Mouse (Mus musculus): ENCODE measurements around the gene Cdc37l1. TPM values are rescaled to one million over a fixed set of nuclear protein-coding genes. Genes with fewer than 3 reads are reported as not detected.
"Not testable (repeated sequence)": the region's sequence is repeated elsewhere in the genome, so short reads cannot be mapped to it uniquely, and the experiment has no call there.

Cdc37l1 gene
- total RNA-seq, 2 experiments from 2014 or later: 42.2 to 43.5 TPM

- not testable (repeated sequence) for DNase-seq (ENCODE audit: low spot score)
Measured at GRCm38 (mm10) chr19:29000321-29000720, 10.2 kb downstream of the Cdc37l1 start.

- no peak for DNase-seq (ENCODE audit: low spot score)
Measured at GRCm38 (mm10) chr19:29008069-29008706, 18.0 kb downstream of the Cdc37l1 start.

DNA sequence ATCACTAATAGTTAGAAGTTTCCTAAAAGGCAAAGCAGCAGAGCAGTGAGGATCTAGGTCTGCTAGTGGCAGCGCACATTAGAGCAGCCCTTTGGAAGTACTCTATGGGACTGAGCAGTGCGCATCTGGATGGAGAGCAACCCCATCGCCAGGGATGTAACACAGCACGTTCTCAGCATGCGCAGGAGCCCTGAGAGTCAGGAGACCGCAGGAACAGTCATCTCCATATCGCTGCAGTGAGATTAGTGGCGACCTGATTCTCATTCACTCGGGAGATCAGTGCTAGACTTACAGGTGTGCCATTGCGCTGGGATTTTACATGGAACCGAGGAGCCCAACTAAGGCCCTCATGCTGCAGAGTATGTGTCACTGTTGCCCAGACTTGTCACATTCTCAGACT, 18.9 kb downstream of the Cdc37l1 start:
- DNase-seq (ENCODE audit: low spot score): no peak

GRCm38 (mm10) chr19:29011355-29011990, 21.3 kb downstream of the Cdc37l1 start:
- no peak for DNase-seq (ENCODE audit: low spot score)

- no peak for DNase-seq (ENCODE audit: low spot score)
Measured at GRCm38 (mm10) chr19:29014466-29015055, 24.4 kb downstream of the Cdc37l1 start.

GRCm38 (mm10) chr19:29015410-29016203, 25.5 kb downstream of the Cdc37l1 start:
- no peak for DNase-seq (ENCODE audit: low spot score)

DNA sequence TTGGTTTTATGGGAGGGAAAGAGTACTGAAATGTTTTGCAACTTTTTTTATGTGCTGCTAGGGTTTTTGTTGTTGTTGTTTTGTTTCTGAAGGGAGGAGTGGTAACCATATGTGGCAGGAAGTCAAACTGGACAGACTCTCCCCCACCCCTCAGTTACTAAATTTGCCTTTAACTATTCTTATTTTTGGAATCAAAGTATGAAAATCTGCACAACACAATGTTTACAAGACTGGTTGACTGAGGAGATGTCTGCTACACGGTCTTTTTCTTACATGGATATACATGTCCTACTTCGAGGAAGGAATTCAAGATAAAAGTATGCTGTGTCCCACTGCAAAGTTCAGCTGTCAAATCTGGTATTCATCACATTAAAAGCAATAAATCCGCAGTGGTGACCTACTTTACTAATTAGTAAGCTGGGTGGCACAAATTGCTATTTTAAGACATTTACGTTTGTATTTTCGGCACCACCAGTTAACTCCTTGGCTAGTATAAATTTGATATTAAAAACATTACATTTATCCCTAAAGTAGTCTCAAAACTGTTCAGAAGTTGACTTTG, 26.1 kb downstream of the Cdc37l1 start:
- DNase-seq (ENCODE audit: low spot score): no peak

DNA sequence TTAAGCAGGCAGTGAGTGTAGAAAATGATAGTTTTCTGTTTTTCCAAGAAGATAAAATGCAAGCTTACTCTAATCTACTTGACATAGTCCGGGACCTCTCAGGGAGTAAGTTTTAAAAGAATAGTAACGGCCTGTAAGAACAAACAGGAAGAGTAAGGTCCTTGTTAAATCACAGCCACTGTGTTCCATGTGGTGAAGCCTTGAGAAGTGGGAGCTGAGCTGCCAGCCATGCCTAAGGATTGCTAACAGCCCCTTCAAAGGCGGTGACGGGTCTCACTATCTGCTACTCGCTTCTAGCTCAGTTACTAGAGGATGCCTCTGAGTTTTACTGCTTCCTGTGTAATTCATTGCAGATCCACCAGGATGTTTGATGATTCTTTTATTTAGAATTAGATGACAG, 26.6 kb downstream of the Cdc37l1 start:
- no peak for DNase-seq (ENCODE audit: low spot score)

- DNase-seq (ENCODE audit: low spot score): no peak
Measured at GRCm38 (mm10) chr19:29019647-29020046, 29.5 kb downstream of the Cdc37l1 start.

GRCm38 (mm10) chr19:29021754-29022345, 31.7 kb downstream of the Cdc37l1 start:
- no peak for DNase-seq (ENCODE audit: low spot score)

- no peak for DNase-seq (ENCODE audit: low spot score)
Measured at GRCm38 (mm10) chr19:29024391-29024947, 34.3 kb downstream of the Cdc37l1 start.

- no peak for DNase-seq (ENCODE audit: low spot score)
Measured at GRCm38 (mm10) chr19:29031788-29032187, 41.6 kb downstream of the Cdc37l1 start.

- no peak for DNase-seq (ENCODE audit: low spot score)
Measured at GRCm38 (mm10) chr19:29032662-29033061, 42.5 kb downstream of the Cdc37l1 start.

DNA sequence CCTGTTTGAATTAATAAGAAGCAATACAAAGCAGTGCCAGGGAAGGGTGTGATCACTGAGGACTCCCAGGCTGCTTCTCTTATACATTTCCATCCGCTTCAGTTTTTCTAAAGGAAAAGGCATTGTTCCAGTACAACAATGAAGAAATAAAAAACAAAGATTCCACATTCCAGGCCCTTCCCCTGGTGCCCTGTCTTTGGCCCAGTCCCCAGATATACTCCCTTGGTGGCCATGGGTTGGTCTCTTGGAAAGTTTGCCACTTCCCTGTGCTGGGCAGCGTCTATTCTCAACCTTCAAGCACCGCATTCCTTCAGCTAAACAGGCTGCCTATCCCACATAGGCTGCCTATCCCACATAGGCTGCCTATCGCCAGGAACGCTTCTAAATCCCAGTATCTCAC, 46.9 kb downstream of the Cdc37l1 start:
- no peak for DNase-seq (ENCODE audit: low spot score)

DNA sequence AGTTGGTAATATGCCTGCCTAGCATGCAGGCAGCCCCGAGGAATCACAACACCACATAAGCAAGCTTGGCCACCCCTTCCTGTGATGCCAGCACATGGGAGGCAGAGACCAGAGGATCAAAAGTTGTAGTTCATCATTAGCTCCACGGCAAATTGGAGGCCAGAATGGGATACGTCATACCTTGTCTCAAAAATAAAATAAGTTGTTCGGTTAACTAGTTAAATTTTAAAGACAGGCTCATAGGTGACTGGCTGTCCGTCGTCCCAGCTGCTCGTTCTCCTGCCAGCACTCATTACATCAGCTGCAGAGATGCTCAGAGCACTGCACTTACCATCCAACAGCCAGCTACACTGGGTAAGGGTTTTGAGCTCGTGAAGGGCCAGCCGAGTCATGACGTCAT, 47.4 kb downstream of the Cdc37l1 start:
- no peak for DNase-seq (ENCODE audit: low spot score)

DNA sequence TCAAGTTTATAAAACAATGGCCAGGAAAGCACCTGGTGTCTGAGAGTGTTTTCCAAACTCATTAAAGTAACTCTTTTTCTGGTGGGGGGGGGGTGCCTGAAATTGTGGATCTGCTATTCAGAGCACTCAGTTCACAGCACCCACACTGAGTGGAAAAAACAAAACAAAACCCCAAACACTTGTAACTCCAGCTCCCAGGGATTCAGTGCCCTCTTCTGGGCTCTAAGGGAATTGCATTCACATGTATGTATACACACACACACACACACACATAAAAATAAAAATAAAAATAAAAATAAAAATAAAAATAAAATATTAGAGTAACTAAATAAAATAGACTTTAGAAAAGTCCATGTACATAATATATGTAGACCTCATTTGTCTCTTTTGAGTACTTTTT, 49.2 kb downstream of the Cdc37l1 start:
- DNase-seq (ENCODE audit: low spot score): no peak

DNA sequence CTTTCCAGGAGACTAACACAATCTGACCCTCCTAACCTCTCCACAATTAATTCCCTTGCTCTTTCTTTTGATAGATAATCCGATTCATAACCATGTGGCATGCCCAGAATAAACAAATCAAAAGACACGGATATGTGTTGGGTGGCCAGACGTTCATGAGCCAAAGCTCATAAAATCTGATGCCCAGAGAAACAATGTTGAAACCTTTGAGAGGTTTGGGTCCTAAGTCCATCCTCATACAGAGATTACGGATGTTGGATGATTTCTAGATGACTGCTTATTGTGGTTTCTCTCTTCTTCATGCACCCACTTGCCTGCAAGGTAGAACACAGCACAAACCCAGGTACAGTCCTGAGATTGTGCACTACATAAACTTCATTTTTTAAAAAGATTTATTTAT, 50.1 kb downstream of the Cdc37l1 start:
- no peak for DNase-seq (ENCODE audit: low spot score)

GRCm38 (mm10) chr19:29042143-29042542, 52.0 kb downstream of the Cdc37l1 start:
- DNase-seq (ENCODE audit: low spot score): no peak

DNA sequence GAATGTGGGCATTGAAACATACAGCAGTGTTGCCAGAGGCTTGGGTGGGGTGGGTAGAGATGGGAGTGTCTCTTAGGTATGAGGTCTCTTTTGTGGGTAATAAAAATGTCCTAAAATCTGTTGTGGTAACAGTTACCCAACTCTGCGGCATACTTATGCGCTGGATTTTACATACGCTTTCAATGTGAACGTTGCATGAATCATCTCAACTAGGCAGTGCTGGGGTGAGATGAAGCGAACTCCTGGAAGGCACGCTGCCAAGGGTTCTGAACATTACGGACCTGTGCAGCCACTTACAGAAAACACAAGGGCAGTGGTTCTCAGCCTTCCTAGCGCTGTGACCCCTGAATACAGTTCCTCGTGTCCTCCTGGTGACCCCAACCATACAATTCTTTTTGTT, 52.5 kb downstream of the Cdc37l1 start:
- DNase-seq (ENCODE audit: low spot score): no peak

GRCm38 (mm10) chr19:29044353-29044768, 54.2 kb downstream of the Cdc37l1 start:
- no peak for DNase-seq (ENCODE audit: low spot score)

GRCm38 (mm10) chr19:29045369-29045768, 55.2 kb downstream of the Cdc37l1 start:
- DNase-seq (ENCODE audit: low spot score): no peak

All from gastrocnemius, adult 18-20 months (tissue).